Mouse (Mus musculus): Measurements from ENCODE around the gene Exoc4. TPM values are rescaled to one million over a fixed set of nuclear protein-coding genes. Genes with fewer than 3 reads are reported as not detected.

Exoc4 gene
- total RNA-seq, 2 experiments from 2014 or later = 75.5 to 76.5 TPM

DNA sequence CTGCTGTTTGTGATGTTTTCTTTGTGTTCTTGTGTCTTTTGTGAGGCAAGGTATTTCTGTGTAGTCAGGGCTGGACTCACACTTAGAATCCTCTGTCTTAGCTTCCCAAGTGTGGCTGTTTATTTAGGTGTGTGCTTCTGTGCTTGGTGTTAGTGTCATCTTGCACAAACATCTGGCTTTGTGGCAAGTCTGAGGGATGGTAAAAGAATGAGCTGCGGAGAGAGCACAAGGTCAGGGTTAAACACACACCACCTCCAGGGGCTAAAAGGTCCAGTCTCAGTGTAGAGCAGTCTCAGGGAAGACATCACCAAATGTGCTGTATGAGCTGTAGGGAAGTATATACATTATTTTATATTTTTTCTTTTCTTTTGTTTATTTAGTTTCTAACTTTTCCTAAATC, 57.1 kb downstream of the Exoc4 start:
- DNase-seq (ENCODE audit: low spot score in 2 of 2) = no peak

DNA sequence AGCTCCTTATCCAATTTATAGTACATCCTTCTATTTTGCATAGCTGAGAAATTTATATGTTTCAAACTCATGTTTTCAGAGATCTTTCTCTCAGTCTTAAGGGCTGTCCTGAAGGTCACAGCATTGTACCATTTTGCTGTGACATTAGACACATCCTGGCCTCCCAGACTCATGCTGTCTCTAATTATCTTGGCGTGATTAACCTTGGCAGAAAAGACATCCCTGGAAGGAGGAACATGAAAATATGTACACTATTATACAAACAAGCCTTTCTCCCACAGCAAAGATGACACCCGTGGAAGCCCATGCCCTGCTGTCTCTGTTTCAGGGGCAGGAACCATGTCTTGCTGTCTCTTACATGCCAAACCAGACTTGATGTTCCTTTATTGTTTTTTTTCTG, 59.8 kb downstream of the Exoc4 start:
- no peak for DNase-seq (ENCODE audit: low spot score in 2 of 2)

- no peak for DNase-seq (ENCODE audit: low spot score in 2 of 2)
These were observed 61.6 kb downstream of the Exoc4 start for GRCm38 (mm10) chr6:33310486-33310885.

DNA sequence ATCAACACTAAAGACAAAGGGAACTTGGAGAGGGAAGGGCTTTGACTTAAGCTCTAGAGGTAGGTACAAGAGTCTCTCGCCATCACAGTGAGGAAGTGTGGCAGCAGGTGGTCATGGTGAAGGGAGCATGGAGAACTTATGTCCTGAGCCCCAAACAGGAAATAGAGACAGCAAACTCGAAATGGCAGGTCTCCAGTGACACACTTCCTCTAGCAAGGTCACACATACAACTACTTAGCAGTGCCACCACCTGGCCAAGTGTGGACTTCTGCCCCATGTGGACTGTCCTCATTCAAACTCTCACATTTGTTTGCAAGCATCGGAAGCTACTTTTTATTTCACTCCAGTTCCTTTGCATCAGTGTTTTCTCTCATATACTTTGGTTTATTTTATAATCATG, 74.0 kb downstream of the Exoc4 start:
- no peak for DNase-seq (ENCODE audit: low spot score in 2 of 2)

- DNase-seq (ENCODE audit: low spot score in 2 of 2) = no peak
These were observed 74.5 kb downstream of the Exoc4 start for GRCm38 (mm10) chr6:33323386-33323785.

- no peak for DNase-seq (ENCODE audit: low spot score in 2 of 2)
These were observed 79.4 kb downstream of the Exoc4 start for GRCm38 (mm10) chr6:33328326-33328725.

DNA sequence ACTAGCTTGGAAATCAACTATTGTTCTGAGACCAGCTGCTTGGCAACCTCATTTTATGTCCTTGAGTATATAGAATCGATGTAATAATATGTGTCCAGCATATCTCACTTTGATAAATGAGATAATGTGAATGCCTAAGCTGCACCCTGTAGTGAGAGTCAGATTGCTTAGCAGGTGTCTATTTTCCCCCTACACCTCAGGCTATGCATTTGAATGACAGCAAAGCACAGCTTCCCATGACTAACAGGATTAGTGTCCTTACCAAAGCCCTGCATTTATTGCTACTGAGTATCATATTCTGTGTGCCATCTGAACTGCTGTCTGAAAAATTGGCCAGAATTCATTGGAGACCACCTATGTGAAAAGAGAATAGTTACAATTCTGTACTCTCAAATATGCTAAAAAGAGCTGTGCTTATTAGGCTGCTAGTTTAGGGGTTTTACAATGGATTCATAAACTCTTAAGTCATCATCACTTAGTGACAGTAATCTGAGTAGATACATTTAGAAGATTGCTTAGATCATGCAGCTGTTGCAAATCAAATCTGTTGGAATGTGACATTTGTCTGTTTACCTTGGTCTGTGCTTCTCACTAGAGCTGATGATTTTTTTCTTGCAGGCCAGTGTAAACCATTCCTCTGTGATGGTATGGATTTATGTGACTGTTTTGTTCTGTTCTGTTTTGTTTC, 98.3 kb downstream of the Exoc4 start:
- no peak for DNase-seq (ENCODE audit: low spot score in 2 of 2)

DNA sequence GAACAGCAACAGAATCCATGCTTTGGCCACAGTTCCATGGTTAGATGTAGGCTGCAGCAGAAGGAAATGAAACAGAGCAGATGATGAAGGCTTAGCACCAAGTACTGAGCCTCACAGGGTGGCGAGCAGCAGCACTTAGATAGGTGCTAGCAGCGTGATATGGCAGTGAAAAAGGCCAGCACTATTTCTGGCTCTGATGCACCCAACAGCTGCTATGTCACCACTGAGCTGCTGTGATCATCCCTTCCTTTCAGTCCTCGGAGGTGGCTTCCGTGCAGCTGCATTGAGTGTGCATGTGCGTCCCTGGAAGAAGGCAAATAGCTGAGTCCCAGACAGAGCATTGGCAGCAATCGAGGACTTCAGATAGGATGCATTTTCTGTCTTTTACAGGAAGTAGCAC, 112.7 kb downstream of the Exoc4 start:
- DNase-seq (ENCODE audit: low spot score in 2 of 2) = peak; percentile 9 to 17

DNA sequence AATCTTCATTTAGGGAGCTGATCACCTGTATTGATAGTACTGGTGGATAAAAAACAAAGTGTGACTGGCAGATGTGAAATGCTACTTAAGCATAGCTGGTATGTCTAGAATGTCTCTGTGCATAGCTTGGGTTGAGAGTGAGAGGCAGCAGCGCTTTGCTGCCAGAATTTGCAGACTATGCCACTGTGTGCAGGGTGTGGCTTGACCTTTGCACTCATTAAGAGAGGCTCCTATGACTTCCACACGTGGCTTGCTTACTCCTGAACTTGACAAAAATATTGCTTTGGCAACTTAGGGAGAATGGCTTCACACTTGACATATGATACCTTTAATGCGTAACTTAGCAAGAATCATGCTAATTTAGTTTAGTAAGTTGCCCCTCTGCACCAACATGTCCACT, 131.6 kb downstream of the Exoc4 start:
- no peak for DNase-seq (ENCODE audit: low spot score in 2 of 2)

DNA sequence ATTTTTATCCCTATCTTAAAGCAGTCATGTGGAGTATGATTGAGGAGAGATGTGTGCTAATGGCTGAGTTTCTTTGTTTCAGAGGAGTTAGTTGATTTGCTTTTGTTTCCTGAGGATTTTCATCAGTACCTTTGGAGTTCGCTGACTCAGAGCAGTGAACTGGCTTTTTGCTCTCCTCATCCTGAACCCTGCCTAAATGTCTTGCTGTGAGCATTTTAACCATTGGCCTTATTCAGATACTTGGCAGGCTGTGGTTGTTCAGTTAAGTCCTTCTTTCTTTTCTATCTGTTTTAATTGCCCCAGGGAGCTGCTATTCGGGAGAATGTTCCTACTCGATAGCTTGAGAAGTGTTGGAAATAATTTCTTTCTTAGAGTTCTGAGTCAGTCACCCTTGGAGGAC, 133.3 kb downstream of the Exoc4 start:
- no peak for DNase-seq (ENCODE audit: low spot score in 2 of 2)

GRCm38 (mm10) chr6:33392020-33392419, 143.1 kb downstream of the Exoc4 start:
- DNase-seq (ENCODE audit: low spot score in 2 of 2) = no peak

DNA sequence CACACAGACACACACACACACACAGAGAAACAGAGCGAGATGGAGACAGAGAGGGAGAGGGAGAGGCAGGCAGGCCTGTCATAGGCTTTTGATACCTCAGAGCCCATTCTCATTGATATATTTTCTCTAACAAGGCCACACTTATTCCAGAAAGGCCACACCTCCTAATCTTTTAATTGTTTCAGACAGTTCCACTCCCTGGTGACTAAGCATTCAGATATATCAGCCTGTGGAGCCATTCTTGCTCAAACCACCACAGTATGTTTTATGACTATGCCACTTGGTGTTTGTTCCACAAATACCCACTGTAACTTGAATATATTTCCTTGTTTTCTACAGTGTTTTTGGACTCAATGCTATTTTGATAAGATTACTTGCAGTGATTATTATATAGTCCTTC, 150.6 kb downstream of the Exoc4 start:
- no peak for DNase-seq (ENCODE audit: low spot score in 2 of 2)

DNA sequence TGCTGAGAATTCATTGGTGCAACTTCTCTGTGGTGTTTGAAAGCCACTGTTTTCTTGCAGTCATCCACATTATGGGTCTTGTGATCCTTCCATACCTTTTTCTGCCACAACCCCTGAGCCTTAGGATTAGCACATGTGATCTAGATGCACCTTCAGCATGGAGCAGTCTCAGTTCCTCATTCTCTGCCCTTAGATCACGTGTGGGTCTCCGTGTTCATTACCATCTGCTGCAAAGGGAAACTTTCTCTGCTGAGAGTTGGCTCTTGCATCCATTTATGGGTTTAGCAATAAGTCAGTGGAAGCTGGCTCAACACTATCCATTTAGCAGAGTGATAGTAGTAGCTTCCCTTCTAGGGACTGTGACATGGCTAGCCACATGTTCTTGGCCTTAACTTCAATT, 152.3 kb downstream of the Exoc4 start:
- no peak for DNase-seq (ENCODE audit: low spot score in 2 of 2)

DNA sequence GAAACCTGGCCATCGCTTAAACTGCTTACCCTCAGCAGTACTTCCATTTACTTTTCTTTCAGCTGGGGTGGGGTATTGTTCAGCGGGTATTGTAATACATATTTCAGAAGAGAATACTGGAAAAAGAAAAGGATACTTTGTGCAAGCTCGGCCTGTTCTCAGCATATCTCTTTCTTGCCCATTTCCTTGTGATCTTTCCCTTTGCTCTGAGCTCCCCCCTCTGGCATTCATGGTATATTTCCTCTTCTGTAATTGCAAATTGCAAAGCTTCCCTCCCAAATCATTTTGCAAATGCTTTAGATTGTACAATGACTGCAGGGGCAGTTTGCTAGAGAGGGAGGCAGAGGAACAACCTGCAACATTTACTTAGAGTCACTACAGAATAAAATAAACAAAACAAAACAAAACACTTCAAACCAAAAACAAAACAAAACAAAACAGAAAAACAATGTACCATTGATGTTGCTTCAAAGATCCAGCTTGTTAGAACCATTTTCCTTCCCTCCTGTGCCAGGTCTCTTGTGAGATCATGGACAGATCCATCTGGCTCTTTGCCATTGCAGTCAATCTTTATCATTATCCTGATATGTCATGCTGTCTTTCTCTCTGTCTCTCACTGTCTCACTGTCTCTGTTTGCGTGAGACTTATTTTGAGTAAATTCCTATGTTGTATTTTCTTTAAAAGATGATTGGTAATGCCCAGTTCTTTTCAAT, 156.8 kb downstream of the Exoc4 start:
- DNase-seq (ENCODE audit: low spot score in 2 of 2) = peak in 1 of 2 experiments; percentile 37

- no peak for DNase-seq (ENCODE audit: low spot score in 2 of 2)
These were observed 160.7 kb downstream of the Exoc4 start for GRCm38 (mm10) chr6:33409586-33409985.

DNA sequence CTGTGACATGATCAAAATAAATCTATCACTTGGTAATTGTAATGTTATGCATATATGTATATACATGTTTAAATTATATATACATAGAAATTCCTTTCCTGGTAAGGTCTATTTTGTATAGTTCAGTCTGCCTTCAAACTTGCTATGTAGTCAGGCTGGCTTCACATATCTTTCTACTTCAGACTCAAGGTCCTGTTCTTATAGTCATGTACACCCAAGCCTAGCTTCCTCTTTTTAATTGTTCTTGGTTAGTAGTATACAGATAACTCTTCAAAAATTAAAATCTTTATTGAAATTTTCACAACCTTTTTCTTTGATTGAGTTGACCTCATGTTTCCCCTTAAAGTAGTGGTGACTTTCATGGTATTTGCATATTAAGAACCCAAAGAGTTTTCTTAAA, 176.1 kb downstream of the Exoc4 start:
- DNase-seq (ENCODE audit: low spot score in 2 of 2) = no peak

GRCm38 (mm10) chr6:33431207-33431787, 182.4 kb downstream of the Exoc4 start:
- no peak for DNase-seq (ENCODE audit: low spot score in 2 of 2)

DNA sequence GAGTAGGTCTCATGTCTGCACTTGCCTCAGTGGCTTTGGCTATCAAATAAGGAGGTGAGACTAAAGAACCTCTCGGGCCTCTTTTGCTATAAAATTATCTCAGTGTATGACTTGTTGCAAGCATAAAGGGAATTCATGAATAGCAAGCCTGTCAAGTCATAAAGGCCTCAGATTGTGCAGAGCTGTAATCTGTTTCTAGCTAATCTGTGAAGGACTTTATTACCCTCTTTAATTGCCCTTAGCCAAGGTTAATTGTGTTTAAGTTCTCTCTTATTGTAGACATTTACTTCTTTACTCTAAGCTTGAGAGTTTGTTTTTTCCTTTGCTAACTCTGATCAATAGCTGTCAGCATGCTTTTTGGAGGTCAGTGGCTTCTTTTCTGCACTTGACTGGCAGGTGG, 191.6 kb downstream of the Exoc4 start:
- no peak for DNase-seq (ENCODE audit: low spot score in 2 of 2)

GRCm38 (mm10) chr6:33453810-33454209, 204.9 kb downstream of the Exoc4 start:
- no peak for DNase-seq (ENCODE audit: low spot score in 2 of 2)

DNA sequence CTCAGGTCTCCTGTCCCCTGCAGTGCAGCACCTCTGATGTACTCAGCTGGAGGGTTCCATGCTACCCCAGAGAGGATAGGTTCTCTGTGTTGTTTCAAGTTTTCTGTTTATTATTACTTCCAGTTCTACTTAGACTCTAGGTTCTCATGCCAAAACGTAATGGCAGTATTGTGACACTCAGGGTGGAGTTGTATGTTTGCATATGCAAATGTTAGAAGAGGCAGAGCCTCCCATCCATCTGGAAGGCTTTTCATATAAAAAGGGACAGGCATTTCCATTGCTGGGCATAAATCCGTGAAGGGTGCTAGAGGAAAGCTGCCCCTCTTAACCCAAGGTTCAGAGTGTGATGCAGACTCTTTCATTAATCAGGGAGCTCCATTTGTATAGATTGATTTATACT, 205.5 kb downstream of the Exoc4 start:
- no peak for DNase-seq (ENCODE audit: low spot score in 2 of 2)

GRCm38 (mm10) chr6:33455238-33455637, 206.4 kb downstream of the Exoc4 start:
- no peak for DNase-seq (ENCODE audit: low spot score in 2 of 2)

DNA sequence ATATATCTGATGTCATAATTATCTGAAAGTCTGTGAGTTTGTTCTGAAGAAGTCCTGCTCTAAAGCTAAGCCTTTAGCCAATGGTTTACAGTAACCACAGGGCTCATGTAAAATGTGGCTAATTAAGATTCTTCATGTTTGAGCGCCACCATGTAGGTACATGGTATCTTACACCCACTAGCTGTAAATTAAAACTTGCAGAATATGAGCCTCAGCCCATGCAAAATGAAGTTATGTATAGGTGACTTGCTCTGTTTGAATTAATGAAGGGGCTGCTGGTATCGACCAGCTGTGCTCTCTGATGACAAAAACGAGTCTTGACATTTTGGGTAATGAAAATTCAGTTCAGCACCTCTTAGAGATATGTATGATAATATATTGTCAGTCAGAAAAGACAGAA, 216.0 kb downstream of the Exoc4 start:
- no peak for DNase-seq (ENCODE audit: low spot score in 2 of 2)

DNA sequence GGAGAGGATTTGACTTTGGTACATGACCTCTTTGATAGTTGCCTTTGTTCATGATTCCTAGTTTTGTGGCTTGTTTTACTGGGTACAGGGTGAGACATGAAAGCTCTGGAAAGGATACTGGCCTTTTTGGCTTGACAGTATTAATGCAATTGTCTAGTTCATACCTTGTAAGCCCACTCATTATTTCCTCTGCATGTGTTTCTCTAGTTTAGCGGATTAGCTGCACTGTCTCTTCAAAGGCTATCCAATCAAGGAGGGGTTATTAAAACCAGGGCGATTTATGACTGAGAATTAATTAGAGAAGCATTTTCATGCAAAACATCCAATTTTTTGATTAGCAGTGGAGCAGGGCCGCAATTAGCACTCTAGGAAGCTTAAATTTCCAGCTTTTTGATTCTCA, 216.5 kb downstream of the Exoc4 start:
- no peak for DNase-seq (ENCODE audit: low spot score in 2 of 2)

Data from layer of hippocampus, postnatal 14 days (tissue).